Comparison of ENCODE assay signal across 8 mouse cellular contexts in genomic region chr17:25273706-25274501, GRCm38 (mm10). TPM values are rescaled to one million over a fixed set of nuclear protein-coding genes. Genes with fewer than 3 reads are reported as not detected.
DNase-seq lines count a peak whose midpoint lies in the region; ATAC-seq and TF ChIP-seq lines count a peak whose summit lies in the region.

No protein-coding gene starts in this region.

- H3K79me2 ChIP-seq in CH12.LX (replicated peaks; ENCODE audit: control insufficient read depth, extremely low read depth, insufficient read depth, poor library complexity, severe bottlenecking), result peaks cover 43% of the 10 kb centered on the region

- peaks cover 10 to 25% of the 10 kb centered on the region in 2 experiments for H3K36me3 ChIP-seq in CH12.LX (replicated peaks in 1 of 2; ENCODE audit: control insufficient read depth in 1 of 2, insufficient read depth in 1 of 2, low read length in 1 of 2)
- peaks cover 1% of the 10 kb centered on the region; the same call in 1 of the 2 replicates for H3K36me3 ChIP-seq in forebrain, embryonic 11.5 days (ENCODE audit: control insufficient read depth, insufficient read depth, low read length)
- peaks cover under 1% of the 10 kb centered on the region for H3K36me3 ChIP-seq in heart, embryonic 16.5 days (ENCODE audit: control insufficient read depth, insufficient read depth)
- peaks cover under 1% of the 10 kb centered on the region; the same call in 1 of the 2 replicates for H3K36me3 ChIP-seq in liver, embryonic 16.5 days (ENCODE audit: control insufficient read depth, insufficient read depth)
- peaks cover 11% of the 10 kb centered on the region for H3K36me3 ChIP-seq in neural tube, embryonic 13.5 days
- no peaks in the 10 kb centered on the region for H3K36me3 ChIP-seq in testis, adult 2 months (ENCODE audit: control insufficient read depth, insufficient read depth, low read length)

- H3K27me3 ChIP-seq in CH12.LX (replicated peaks), result peaks cover 19% of the 10 kb centered on the region
- no peaks in the 10 kb centered on the region for H3K27me3 ChIP-seq in forebrain, embryonic 11.5 days (ENCODE audit: control insufficient read depth, insufficient read depth, low read length)
- H3K27me3 ChIP-seq in heart, embryonic 16.5 days (ENCODE audit: control insufficient read depth, insufficient read depth, low read length), result no peaks in the 10 kb centered on the region
- H3K27me3 ChIP-seq in liver, embryonic 16.5 days (ENCODE audit: control insufficient read depth, insufficient read depth, low read depth, low read length), result no peaks in the 10 kb centered on the region
- 0 out of 2 replicates have a peak, but pooled peaks cover 4% of the 10 kb centered on the region for H3K27me3 ChIP-seq in neural tube, embryonic 13.5 days
- no peaks in the 10 kb centered on the region for H3K27me3 ChIP-seq in testis, adult 2 months (ENCODE audit: control insufficient read depth, insufficient read depth, low read length)

- peak overlapping the region; percentile 88 for H3K27ac ChIP-seq in CH12.LX (ENCODE audit: insufficient read depth, low read depth)
- peak overlapping the region; percentile 97 for H3K27ac ChIP-seq in forebrain, embryonic 11.5 days (ENCODE audit: low read depth, low read length)
- H3K27ac ChIP-seq in heart, embryonic 16.5 days (ENCODE audit: low read length), result peak overlapping the region; percentile 94
- H3K27ac ChIP-seq in liver, embryonic 16.5 days (ENCODE audit: low read length), result peak overlapping the region; percentile 97
- peak overlapping the region; percentile 99 for H3K27ac ChIP-seq in neural tube, embryonic 13.5 days (replicated peaks)
- H3K27ac ChIP-seq in testis, adult 2 months (ENCODE audit: control insufficient read depth, insufficient read depth, low read depth, low read length), result peak overlapping the region; percentile 95

- TF ChIP-seq CTCF in CH12.LX (conservative IDR thresholded peaks at IDR 0.05 in 1 of 2, IDR thresholded peaks at IDR 0.05 in 1 of 2; ENCODE audit: low read depth in 2 of 2, low read length in 2 of 2), result peak; percentile 29 to 77; a peak in 3 of 4 replicates
- TF ChIP-seq CTCF in testis, adult 2 months (IDR thresholded peaks at IDR 0.05; ENCODE audit: control insufficient read depth, insufficient read depth, insufficient replicate concordance, low read depth, low read length), result peak; percentile 65

- TF ChIP-seq RAD21 in CH12.LX (IDR thresholded peaks at IDR 0.05; ENCODE audit: low read depth, low read length), result peak; percentile 19

- peak; percentile 96 for DNase-seq in CH12.LX (ENCODE audit: extremely low read depth)
- DNase-seq in c-Kit-positive CD71-positive TER-119-negative erythroid progenitor cells, embryonic 14.5 days (ENCODE audit: low read depth), result peak; percentile 98
- peak; percentile 96 for DNase-seq in forebrain, embryonic 11.5 days (ENCODE audit: low spot score)
- DNase-seq in kidney, postnatal 36 days, result peak; percentile 94 to 96

- H3K4me1 ChIP-seq in CH12.LX (ENCODE audit: control insufficient read depth in 1 of 2, insufficient read depth in 2 of 2), result peaks cover 11 to 36% of the 10 kb centered on the region in 2 experiments
- peaks cover 9% of the 10 kb centered on the region for H3K4me1 ChIP-seq in forebrain, embryonic 11.5 days (replicated peaks; ENCODE audit: control insufficient read depth, insufficient read depth, low read length)
- H3K4me1 ChIP-seq in heart, embryonic 16.5 days (ENCODE audit: control insufficient read depth, insufficient read depth, low read length), result peaks cover 29% of the 10 kb centered on the region
- peaks cover 35% of the 10 kb centered on the region for H3K4me1 ChIP-seq in liver, embryonic 16.5 days (ENCODE audit: control insufficient read depth, low read depth, low read length)
- peaks cover 42% of the 10 kb centered on the region for H3K4me1 ChIP-seq in neural tube, embryonic 13.5 days (replicated peaks)
- H3K4me1 ChIP-seq in testis, adult 2 months (ENCODE audit: control insufficient read depth, insufficient read depth, low read length), result peaks cover 7% of the 10 kb centered on the region

- peak; percentile 89 for ATAC-seq in forebrain, embryonic 11.5 days (replicated peaks; ENCODE audit: low FRiP score)
- peak; percentile 87 for ATAC-seq in heart, embryonic 16.5 days (replicated peaks; ENCODE audit: extremely low read depth, insufficient read depth, low FRiP score)
- peak; percentile 80 for ATAC-seq in liver, embryonic 16.5 days (ENCODE audit: low read depth)
- ATAC-seq in neural tube, embryonic 13.5 days (ENCODE audit: low read depth), result peak; percentile 87

- peak overlapping the region; percentile 98 to 100 (median 98) for H3K4me3 ChIP-seq in CH12.LX (replicated peaks in 1 of 3; ENCODE audit: low read depth in 2 of 3, low read length in 2 of 3, poor library complexity in 1 of 3)
- peak overlapping the region; percentile 99 for H3K4me3 ChIP-seq in forebrain, embryonic 11.5 days (ENCODE audit: low read depth, low read length)
- H3K4me3 ChIP-seq in heart, embryonic 16.5 days (ENCODE audit: low read length), result peak overlapping the region; percentile 93
- peak overlapping the region; percentile 97 for H3K4me3 ChIP-seq in liver, embryonic 16.5 days (ENCODE audit: low read depth, low read length)
- peak overlapping the region; percentile 99 for H3K4me3 ChIP-seq in neural tube, embryonic 13.5 days
- peak overlapping the region; percentile 96 for H3K4me3 ChIP-seq in testis, adult 2 months (ENCODE audit: control insufficient read depth, low read depth, low read length)

- WGBS in forebrain, embryonic 11.5 days, result 1% methylated on average over 41 of the region's 45 CpGs
- WGBS in heart, embryonic 16.5 days, result under 1% methylated on average over 38 of the region's 45 CpGs
- 1% methylated on average over 41 of the region's 45 CpGs for WGBS in liver, embryonic 16.5 days (ENCODE audit: insufficient replicate concordance)
- 2% methylated on average over 44 of the region's 45 CpGs for WGBS in neural tube, embryonic 13.5 days

- dilution Hi-C loops in CH12.LX (cut with MboI; ENCODE audit: extremely low pct_ligation_motif_present, extremely low pct_unique_long_range_greater_than_20kb, low sequenced_read_pairs), result no loop called here

- TF ChIP-seq POLR2A in CH12.LX (IDR thresholded peaks at IDR 0.05; ENCODE audit: low read depth, low read length), result peak; percentile 56
- TF ChIP-seq POLR2A in testis, adult 2 months (IDR thresholded peaks at IDR 0.05; ENCODE audit: control insufficient read depth, low read depth, low read length), result peak; percentile 42; the same call in 1 of the 2 replicates

- no peak for TF ChIP-seq EP300 in CH12.LX (IDR thresholded peaks at IDR 0.05; ENCODE audit: low read length)

- H3K9me3 ChIP-seq in CH12.LX (replicated peaks; ENCODE audit: low read length), result no peaks in the 10 kb centered on the region
- no peaks in the 10 kb centered on the region for H3K9me3 ChIP-seq in forebrain, embryonic 11.5 days (ENCODE audit: control insufficient read depth, low read length)
- no peaks in the 10 kb centered on the region for H3K9me3 ChIP-seq in heart, embryonic 16.5 days (replicated peaks; ENCODE audit: control insufficient read depth, low read length)
- no peaks in the 10 kb centered on the region for H3K9me3 ChIP-seq in liver, embryonic 16.5 days (replicated peaks; ENCODE audit: control insufficient read depth, low read length)
- no peaks in the 10 kb centered on the region for H3K9me3 ChIP-seq in neural tube, embryonic 13.5 days

- peak overlapping the region; percentile 100 for H3K9ac ChIP-seq in CH12.LX (ENCODE audit: insufficient read depth, low read depth)
- H3K9ac ChIP-seq in forebrain, embryonic 11.5 days (ENCODE audit: low read length), result peak overlapping the region; percentile 100
- peak overlapping the region; percentile 99 for H3K9ac ChIP-seq in heart, embryonic 16.5 days (ENCODE audit: low read length)
- peak overlapping the region; percentile 99 for H3K9ac ChIP-seq in liver, embryonic 16.5 days (ENCODE audit: low read depth, low read length)
- peak overlapping the region; percentile 98 for H3K9ac ChIP-seq in neural tube, embryonic 13.5 days

- peak overlapping the region; percentile 49 for H3K4me2 ChIP-seq in CH12.LX (ENCODE audit: insufficient read depth, low read depth, poor library complexity, severe bottlenecking)
- H3K4me2 ChIP-seq in forebrain, embryonic 11.5 days (ENCODE audit: low read depth, low read length, severe bottlenecking), result peak overlapping the region; percentile 55
- peak overlapping the region; percentile 60 for H3K4me2 ChIP-seq in heart, embryonic 16.5 days (ENCODE audit: low read depth, low read length)
- H3K4me2 ChIP-seq in liver, embryonic 16.5 days (ENCODE audit: low read depth, low read length), result peak overlapping the region; percentile 70
- H3K4me2 ChIP-seq in neural tube, embryonic 13.5 days, result peak overlapping the region; percentile 49

- in situ Hi-C loops in CH12.LX (cut with MboI; ENCODE audit: low pct_ligation_motif_present, low pct_unique_long_range_greater_than_20kb, low sequenced_read_pairs), result loop anchor here (5.0 to 10.0 kb wide), 2 partner anchors 37 to 89 kb away; partner anchors contain the start of genes BC003965 and Unkl

RNA-seq across cellular contexts. Expression of gene Ube2i, which starts 0.5 kb away (rescaled TPM):
- total RNA-seq in CH12.LX (2012; rRNA removed), result 356 and 455 TPM in 2 replicates
- total RNA-seq in CH12.LX (2014; rRNA removed), result 731 and 764 TPM in 2 replicates
- 417 and 578 TPM in 2 replicates for polyA plus RNA-seq in CH12.LX (2012; ENCODE audit: insufficient read length, low read depth)
- polyA plus RNA-seq in forebrain, embryonic 11.5 days (2014; fragmentation: Nextera tagmentation; extraction: Ambion mirVana), result 837 and 868 TPM in 2 replicates
- 345 and 358 TPM in 2 replicates for polyA plus RNA-seq in heart, embryonic 16.5 days (2015; fragmentation: Nextera tagmentation; extraction: Ambion mirVana)
- polyA plus RNA-seq in liver, embryonic 16.5 days (2015; fragmentation: Nextera tagmentation; extraction: Ambion mirVana), result 205 and 211 TPM in 2 replicates
- 503 and 513 TPM in 2 replicates for polyA plus RNA-seq in neural tube, embryonic 13.5 days (2015; fragmentation: Nextera tagmentation; extraction: Ambion mirVana)
- polyA plus RNA-seq in testis, adult 2 months (2012; rRNA removed), result 226 and 232 TPM in 2 replicates

RNA-seq across cellular contexts. Expression of gene Baiap3, which starts 17.7 kb away (rescaled TPM):
- 0.08 and 0.21 TPM in 2 replicates for total RNA-seq in CH12.LX (2012; rRNA removed)
- not detected in 2 replicates for total RNA-seq in CH12.LX (2014; rRNA removed)
- polyA plus RNA-seq in CH12.LX (2012; ENCODE audit: insufficient read length, low read depth), result 0.19 and 0.25 TPM in 2 replicates
- 1.2 and 1.7 TPM in 2 replicates for polyA plus RNA-seq in forebrain, embryonic 11.5 days (2014; fragmentation: Nextera tagmentation; extraction: Ambion mirVana)
- polyA plus RNA-seq in heart, embryonic 16.5 days (2015; fragmentation: Nextera tagmentation; extraction: Ambion mirVana), result 1.4 and 2.5 TPM in 2 replicates
- 0.46 and 0.57 TPM in 2 replicates for polyA plus RNA-seq in liver, embryonic 16.5 days (2015; fragmentation: Nextera tagmentation; extraction: Ambion mirVana)
- 3.7 and 3.8 TPM in 2 replicates for polyA plus RNA-seq in neural tube, embryonic 13.5 days (2015; fragmentation: Nextera tagmentation; extraction: Ambion mirVana)
- polyA plus RNA-seq in testis, adult 2 months (2012; rRNA removed), result 2.9 and 3.8 TPM in 2 replicates

RNA-seq across cellular contexts. Expression of gene Prss34, which starts 24.3 kb away (rescaled TPM):
- total RNA-seq in CH12.LX (2012; rRNA removed) (0.34 TPM in 1 of 2 replicates, not detected in the other), CH12.LX (2014; rRNA removed) (not detected in 2 replicates)
- not detected in 2 replicates for polyA plus RNA-seq in CH12.LX (2012; ENCODE audit: insufficient read length, low read depth)
- polyA plus RNA-seq in forebrain, embryonic 11.5 days (2014; fragmentation: Nextera tagmentation; extraction: Ambion mirVana), result not detected in 2 replicates
- polyA plus RNA-seq in heart, embryonic 16.5 days (2015; fragmentation: Nextera tagmentation; extraction: Ambion mirVana), result 0.80 and 0.84 TPM in 2 replicates
- 3.4 and 4.9 TPM in 2 replicates for polyA plus RNA-seq in liver, embryonic 16.5 days (2015; fragmentation: Nextera tagmentation; extraction: Ambion mirVana)
- polyA plus RNA-seq in neural tube, embryonic 13.5 days (2015; fragmentation: Nextera tagmentation; extraction: Ambion mirVana), result not detected in 2 replicates
- polyA plus RNA-seq in testis, adult 2 months (2012; rRNA removed), result 0.11 TPM in 1 of 2 replicates, not detected in the other

RNA-seq across cellular contexts. Expression of gene Tsr3, which starts 33.9 kb away (rescaled TPM):
- total RNA-seq in CH12.LX (2012; rRNA removed), result 38.7 and 40.0 TPM in 2 replicates
- total RNA-seq in CH12.LX (2014; rRNA removed), result 38.3 and 40.8 TPM in 2 replicates
- 42.3 and 52.8 TPM in 2 replicates for polyA plus RNA-seq in CH12.LX (2012; ENCODE audit: insufficient read length, low read depth)
- 63.4 and 66.7 TPM in 2 replicates for polyA plus RNA-seq in forebrain, embryonic 11.5 days (2014; fragmentation: Nextera tagmentation; extraction: Ambion mirVana)
- 26.9 and 31.0 TPM in 2 replicates for polyA plus RNA-seq in heart, embryonic 16.5 days (2015; fragmentation: Nextera tagmentation; extraction: Ambion mirVana)
- 14.7 and 15.0 TPM in 2 replicates for polyA plus RNA-seq in liver, embryonic 16.5 days (2015; fragmentation: Nextera tagmentation; extraction: Ambion mirVana)
- polyA plus RNA-seq in neural tube, embryonic 13.5 days (2015; fragmentation: Nextera tagmentation; extraction: Ambion mirVana), result 62.1 and 62.3 TPM in 2 replicates
- 17.5 and 18.1 TPM in 2 replicates for polyA plus RNA-seq in testis, adult 2 months (2012; rRNA removed)

RNA-seq across cellular contexts. Expression of gene Gnptg, which starts 34.0 kb away (rescaled TPM):
- 24.0 and 27.0 TPM in 2 replicates for total RNA-seq in CH12.LX (2012; rRNA removed)
- total RNA-seq in CH12.LX (2014; rRNA removed), result 20.7 and 22.1 TPM in 2 replicates
- 24.5 and 28.0 TPM in 2 replicates for polyA plus RNA-seq in CH12.LX (2012; ENCODE audit: insufficient read length, low read depth)
- polyA plus RNA-seq in forebrain, embryonic 11.5 days (2014; fragmentation: Nextera tagmentation; extraction: Ambion mirVana), result 51.3 and 56.3 TPM in 2 replicates
- polyA plus RNA-seq in heart, embryonic 16.5 days (2015; fragmentation: Nextera tagmentation; extraction: Ambion mirVana), result 23.8 and 25.7 TPM in 2 replicates
- polyA plus RNA-seq in liver, embryonic 16.5 days (2015; fragmentation: Nextera tagmentation; extraction: Ambion mirVana), result 17.8 and 19.9 TPM in 2 replicates
- 72.4 and 90.8 TPM in 2 replicates for polyA plus RNA-seq in neural tube, embryonic 13.5 days (2015; fragmentation: Nextera tagmentation; extraction: Ambion mirVana)
- polyA plus RNA-seq in testis, adult 2 months (2012; rRNA removed), result 20.2 and 24.5 TPM in 2 replicates

Comparison
In these comparisons a context has a peak if more than half of its experiments do, and no peak if none do; other contexts are left out.
1. Peak in every context shown above with its lines: DNase-seq, ATAC-seq, H3K4me3 ChIP-seq and H3K27ac ChIP-seq.